Mouse (Mus musculus): ENCODE measurements around the gene Chchd1.

The Chchd1 gene

DNA sequence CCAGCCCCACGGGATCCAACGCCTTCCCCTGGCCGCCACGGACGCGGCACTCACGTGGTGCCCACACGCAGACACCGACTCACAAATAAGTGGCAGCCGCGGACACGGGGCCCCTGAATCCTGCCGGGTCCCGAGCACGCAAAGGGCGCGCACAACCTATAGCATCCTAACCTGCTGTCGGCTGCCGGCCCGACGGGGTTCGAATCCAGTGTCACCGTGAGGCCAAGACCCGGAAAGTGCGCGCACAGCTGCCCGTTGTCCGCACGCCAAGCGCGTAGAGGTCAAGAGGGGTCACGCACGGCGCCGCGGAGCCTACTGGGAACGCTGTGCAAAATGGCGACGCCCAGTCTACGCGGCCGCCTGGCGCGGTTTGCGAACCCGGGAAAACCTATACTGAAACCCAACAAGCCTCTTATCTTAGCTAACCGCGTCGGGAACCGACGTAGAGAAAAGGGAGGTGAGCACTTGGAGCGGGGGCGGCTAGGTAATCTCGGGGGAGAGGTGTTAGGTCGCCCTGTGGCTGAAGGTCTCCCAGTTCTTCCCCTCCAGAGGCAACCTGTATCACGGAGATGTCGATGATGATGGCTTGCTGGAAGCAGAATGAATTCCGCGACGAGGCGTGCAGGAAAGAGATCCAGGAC, at the start of gene Chchd1:
TSS of gene Chchd1 (plus strand) at position 266 of the 641 bp plus-strand sequence.
- peak; percentile 79 for DNase-seq (ENCODE audit: low spot score)

DNA sequence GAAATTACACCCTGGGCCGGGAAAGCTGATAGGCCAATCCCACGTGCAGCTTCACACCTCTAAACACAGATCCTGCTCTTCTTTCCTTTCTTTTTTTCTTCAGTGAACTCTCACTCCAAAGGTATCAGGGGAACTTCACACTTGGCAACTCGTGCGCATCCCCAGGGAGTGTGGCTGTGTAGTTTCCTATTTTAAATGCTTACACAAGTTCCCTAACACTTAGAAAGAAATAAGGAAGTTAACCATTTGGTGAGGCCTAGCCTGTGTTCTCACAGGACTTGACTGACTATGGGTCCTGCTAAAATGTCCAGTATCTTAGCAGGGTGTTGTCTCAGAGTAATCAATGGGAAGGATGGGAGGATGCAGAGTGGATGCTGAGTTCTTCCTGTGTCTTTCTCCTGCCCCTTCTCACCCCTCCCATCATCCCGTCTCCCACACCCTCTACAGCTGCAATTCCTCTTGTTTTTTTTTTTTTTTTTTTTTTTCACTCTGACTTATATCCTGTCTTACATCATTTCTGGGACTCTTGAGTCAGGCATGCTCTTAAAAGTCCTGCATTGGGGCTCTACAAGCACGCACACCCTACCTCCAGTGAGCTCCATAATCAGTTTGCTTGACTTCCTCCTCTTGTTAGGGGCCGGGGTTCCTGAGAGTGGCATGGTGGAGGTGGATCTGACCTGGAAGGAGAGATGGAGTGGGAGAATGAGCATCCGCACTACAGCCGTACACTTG, 48.0 kb upstream of the Chchd1 start:
- no peak for DNase-seq (ENCODE audit: low spot score)

DNA sequence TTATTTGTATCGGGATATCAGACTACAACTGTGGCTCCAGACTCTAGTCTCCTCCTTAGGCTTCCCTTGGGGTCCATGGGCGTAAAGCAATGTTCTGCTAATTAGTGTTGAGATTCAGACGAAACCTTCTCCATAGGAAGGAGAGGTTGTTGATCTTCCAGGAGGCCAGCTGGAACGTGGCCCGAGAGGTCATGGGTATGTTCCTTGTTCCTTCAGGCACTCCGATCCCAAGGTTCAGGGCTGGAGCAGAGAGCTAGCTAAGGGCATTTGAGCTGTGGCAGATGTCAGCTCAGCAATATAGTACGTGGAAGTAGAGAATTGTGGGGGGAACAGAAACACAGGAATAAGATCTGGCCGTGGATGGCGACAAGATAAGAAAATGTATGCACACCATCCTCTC, 47.1 kb upstream of the Chchd1 start:
- DNase-seq (ENCODE audit: low spot score) = no peak

DNA sequence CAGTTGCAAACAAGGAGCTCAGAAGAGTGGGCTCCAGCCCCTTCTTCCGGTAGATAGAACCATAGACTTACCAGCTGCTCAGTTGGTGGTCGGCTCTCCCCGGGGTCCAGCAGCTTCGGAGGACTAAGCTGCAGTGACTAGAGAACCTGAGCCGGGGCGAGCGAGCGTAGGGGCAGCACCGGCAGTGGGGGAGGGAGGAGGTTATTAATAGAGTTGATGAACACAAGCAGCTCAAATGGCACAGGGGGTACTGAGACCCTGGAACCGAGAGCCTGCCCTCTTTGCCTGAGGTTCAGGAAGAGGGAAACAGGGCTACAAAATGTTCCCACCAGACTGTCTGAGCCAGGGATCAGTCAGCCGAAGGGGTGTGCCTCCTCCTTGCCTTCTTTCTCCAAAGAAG, 46.4 kb upstream of the Chchd1 start, which contains the start of gene Myoz1:
TSS of gene Myoz1 (minus strand) at position 180 of the 400 bp plus-strand sequence.
- DNase-seq (ENCODE audit: low spot score) = no peak

DNA sequence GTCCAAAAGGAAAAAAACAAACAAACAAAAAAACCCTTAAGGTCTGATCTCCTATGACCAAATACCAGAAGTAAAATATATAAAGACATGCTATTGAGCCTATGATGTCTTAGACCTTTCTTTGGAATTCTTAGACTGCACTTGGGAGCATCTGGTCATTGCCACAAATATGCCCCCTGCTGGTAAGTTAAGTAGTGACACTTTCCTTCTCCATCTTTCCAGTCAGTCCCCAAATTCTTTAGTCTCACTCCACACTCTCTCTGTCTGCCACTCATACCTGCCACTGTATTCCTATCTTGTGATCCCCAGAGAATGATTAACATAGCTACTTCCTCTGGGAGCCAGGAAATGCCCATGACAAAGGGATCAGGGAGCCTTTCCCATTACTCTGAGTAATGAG, 44.5 kb upstream of the Chchd1 start:
- peak; percentile 62 for DNase-seq (ENCODE audit: low spot score)

DNA sequence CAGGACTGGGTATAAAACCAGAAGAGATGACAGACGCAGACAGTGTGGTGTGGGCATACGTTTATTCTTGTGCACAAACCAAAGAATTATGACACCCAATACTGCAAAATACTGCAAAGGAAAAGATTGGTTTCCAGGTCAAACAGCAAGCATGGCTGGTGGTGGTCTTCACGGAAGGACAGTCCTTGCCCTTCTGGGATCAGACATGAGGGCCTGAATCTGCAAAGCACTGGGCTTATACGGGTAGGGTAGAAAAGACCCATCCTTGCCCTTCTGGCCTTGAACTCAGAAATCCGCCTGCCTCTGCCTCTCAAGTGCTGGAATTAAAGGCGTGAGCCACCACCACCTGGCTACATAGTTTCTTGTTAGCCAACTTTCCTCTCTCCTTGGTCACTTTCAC, 43.9 kb upstream of the Chchd1 start:
- no peak for DNase-seq (ENCODE audit: low spot score)

DNA sequence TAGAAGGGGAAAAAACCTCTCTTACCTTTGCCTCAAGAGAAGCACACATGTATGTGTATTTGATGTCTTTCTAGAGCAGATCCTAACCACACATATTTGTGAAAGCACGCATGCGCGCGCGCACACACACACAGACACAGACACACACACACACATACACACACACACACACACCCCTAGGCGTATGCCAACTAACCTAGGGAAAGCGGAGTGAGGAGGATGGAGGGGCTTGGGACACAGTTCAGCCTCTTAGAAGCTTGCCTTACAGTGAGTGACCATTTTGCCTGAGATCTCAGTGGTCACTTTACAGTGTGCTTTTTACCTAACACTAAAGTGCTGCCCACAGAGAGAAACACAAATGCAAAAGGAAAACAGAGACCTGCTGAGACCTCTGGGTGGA, 43.1 kb upstream of the Chchd1 start:
- no peak for DNase-seq (ENCODE audit: low spot score)

DNA sequence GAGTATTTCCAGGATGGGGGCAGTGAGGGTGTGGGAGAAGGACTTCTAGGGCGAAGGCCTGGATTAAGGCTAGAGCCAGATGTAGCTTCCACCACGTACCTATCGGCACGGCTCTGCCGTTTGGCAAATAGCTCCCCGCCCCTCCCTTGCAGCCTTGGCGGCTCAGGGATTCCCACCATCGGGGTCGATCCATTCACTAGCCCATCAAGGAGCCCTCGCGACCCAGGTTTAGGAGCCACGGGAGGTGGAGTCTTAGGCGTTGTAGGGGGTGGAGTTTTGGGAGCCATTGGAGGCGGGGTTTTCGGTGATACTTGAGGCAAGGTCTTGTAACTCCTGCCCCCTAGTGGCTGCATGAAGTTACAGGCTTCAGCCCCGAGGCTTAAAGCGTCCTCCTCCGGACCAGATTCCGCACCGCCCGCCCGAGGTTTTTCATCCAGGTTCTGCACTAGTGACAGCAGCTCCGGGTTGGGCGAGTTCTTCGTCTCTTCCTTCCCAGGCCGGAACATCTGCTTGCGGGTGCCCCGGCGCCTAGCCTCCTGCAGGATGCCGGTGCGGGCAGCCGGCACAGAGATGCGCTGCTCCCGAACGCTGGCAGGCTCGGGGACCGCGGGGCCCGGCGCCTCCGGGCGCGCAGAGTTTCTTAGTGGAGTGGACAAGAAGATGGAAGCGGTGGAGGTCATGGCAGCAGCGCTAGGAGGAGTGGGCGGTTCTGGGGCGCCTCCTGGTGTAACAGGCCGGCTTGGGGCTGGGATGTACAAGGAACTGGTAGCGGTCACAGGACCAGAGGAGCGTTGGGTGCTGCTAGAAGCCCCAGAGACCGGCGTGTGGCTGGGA, 41.8 kb upstream of the Chchd1 start:
- peak; percentile 95 for DNase-seq (ENCODE audit: low spot score)

DNA sequence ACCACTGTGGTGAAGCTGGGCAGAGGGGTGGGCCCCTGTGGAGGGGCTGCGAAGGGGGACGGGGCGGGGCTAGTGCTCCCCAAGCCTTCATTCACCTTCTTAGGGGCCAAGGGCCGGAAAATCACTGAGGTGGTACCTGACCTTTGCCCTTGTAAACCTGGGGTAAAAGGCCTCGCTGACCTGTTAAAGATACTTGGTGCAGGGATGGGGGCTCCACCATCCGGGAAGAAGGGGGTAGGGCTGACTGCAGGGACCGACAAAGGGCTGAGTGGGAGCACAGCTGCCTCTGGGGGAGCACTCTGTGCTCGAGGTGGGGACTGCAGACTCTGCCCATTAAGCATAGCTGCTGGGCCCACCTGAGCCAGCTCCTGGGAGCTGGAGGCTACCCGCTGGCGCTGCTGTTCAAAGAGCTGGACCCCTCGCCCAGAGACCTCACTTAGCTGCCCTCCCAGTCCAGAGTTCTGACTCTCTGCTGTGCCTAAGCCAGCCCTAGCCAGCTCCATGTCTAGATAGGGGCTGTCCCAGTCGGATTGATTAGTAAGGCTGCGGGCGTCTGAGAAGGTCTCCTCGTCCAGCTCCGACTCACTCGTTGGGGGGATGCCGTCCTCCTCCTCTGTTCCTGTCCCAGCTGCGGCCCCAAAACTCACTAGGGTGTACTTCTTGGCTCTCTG, 41.0 kb upstream of the Chchd1 start:
- DNase-seq (ENCODE audit: low spot score) = no peak

DNA sequence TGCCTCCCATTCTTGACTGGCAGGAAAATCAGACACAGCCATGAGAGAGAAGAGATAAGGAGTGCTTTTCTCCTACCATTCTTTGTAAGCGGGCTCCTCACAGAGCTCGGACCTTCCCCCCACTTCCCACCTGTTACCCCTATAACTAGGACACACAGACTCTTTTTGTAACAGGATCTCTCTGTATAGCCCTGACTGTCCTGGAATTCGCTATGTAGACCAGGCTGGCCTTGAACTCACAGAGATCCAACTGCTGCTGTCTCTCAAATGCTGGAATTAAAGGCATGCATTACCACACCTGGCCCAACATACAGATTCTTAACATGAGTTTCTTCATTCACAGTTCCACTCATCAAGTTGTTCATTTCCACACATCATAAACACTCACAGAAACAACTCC, 40.1 kb upstream of the Chchd1 start:
- no peak for DNase-seq (ENCODE audit: low spot score)

DNA sequence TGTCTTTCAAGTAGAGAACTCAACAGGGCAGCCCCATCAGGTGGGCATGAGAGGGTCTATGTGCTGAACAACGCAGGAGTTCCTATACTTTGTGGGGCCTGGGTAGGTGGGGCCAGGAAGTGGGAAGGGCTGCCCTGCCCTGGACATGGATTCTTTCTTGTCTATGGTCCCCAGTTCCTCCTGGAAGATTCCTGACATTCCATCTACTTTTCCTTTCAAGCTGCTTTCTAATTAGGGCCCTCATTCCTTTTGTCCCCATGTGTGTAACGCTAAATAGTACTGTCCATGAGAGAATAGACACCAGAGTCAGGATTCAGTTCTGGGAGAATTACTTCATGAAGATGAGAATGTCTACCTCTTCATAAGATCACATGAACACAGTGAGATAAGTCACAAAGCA, 39.2 kb upstream of the Chchd1 start:
- DNase-seq (ENCODE audit: low spot score) = no peak

DNA sequence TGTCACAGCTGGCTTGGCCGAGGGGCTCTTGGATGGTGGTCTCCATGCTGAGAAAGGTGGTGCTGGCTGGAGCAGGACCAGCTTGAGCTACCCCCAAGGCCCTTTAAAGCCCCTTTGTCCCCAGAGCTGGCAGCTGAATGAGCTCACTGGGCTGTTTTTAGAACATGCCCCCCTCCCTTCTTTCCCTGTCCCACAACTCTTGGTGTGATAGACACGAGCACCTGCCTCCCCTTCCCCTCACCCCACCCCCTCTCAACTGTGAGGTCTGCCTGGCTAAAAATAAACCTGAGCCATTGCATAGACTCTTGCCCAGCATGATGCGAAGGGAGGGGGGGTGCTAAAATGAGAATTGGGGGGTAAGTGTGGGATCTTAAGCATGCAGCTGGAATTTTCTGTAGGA, 38.4 kb upstream of the Chchd1 start:
- no peak for DNase-seq (ENCODE audit: low spot score)

DNA sequence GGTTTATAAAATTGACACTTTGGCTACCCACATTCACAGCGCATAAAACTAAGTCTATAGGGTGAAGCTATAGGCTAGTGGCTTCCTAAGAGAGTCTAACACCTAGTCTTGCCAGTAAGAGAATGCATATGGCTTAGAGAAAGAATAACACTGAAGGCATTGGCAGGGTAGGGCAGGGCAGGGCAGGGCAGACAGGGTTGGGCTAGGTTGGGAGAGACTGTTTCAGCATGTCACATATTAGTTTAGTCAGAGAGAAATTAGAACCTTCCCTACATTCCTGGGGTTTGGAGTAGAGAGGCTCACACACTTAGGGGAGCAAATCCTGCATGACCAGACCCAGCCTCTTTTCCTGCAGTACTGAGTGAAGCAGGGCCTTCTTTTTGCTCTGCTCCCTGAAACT, 35.3 kb upstream of the Chchd1 start:
- no peak for DNase-seq (ENCODE audit: low spot score)

DNA sequence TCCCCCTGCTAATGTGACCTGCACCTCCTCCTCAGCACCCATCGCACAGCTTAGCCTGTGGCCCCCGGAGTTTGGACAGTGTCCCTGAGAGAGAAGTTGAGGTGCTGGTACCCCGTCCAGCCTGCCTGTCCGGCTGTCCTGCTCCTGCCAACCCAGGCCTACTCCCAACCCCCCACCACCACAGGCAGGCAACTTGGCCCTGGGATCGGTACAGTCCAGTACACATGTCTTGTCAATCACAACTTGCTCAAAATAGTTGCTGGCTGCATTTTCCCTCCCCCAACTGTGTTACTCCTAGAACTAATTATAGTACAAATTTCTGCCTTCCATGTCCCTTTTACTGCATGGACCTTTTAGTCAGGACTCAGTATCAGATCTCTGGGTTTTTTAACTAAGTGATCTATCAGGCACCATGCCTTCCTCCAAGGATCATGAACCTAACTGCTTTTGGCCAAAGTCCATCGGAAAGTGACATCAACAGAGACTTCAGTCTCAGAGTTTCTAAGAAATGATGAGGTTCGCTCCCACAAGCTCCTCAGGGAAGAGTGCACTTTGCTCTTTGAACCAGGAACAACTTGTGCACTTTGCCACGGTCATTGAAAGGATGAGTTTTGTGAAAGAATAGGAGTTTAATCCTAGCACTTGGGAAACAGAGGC, 34.5 kb upstream of the Chchd1 start, which contains the start of gene Synpo2l:
TSS of gene Synpo2l (minus strand) at position 201 of the 657 bp plus-strand sequence.
- peak; percentile 53 for DNase-seq (ENCODE audit: low spot score)

DNA sequence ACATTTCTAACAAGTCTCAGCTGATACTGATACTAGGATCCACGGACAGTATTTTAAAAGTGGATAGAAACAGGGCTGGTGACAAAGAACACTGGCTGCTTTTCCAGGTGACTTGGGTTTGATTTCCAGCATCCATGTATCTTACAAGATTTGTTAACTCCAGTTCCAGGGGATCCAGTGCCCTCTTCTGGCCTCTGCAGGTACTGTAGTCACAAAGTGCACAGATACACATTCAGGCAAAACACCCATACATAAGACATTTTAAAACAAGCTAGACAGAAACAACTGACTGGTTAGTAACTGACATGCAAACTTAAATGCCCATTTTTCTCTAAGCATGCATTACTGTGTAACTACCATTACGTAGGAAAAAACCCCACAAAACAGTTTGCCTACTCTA, 29.8 kb upstream of the Chchd1 start:
- DNase-seq (ENCODE audit: low spot score) = peak; percentile 57

DNA sequence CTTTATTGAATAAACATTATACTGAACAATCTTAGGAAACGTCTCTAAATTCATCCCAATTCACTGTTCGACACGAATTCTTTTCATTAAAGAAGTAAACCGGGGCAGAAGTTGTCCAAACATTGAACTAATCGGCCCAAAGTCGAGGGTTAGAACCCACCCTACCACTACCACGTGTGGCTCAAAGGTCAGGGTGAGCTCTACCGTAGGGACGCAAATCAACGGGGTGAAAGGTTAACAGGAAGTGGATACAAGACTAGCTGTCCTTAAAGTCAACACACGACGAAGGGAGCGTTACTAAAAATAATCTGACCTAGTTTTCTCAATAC, 29.1 kb upstream of the Chchd1 start:
- no peak for DNase-seq (ENCODE audit: low spot score)

DNA sequence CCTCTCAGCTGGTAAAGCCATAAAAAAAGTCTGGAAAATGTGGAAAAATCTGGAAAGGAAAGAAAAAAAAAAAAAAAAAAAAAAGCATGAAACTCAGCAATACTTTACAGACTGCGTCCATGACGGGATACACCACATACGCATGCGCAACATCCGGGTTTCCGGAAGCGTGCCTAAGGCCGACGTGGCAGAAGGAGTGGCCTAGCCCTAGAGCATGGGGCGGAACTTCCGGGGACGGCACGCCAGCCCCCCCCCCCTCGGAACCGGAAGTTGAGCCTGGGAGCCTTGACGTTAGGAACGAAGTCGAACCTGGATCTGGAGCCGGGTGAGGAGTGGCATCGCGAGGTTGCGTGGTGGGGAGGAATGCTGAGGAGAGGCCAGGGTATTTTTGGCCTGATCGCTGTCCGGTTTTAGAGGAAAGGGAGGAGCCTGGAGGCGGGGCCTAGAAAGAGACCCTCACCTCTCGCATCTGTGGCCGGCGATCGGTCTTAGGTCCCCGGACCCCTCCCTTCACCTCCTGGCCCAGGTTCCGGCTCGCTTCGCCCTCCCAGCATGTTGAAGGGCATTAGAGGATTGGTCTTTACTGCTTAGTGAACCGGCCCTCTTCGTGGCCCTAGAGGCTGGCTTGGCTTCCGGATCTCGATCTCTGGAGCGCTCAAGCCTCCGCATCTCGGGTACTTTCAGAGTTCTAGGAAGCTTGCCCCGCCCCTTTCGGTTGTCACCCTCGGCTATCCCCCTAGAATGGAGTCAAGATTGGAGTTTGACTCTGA, 28.6 kb upstream of the Chchd1 start, which contains the start of gene Sec24c:
TSS of gene Sec24c (plus strand) at position 245 of the 770 bp plus-strand sequence.
- peak; percentile 98 for DNase-seq (ENCODE audit: low spot score)

DNA sequence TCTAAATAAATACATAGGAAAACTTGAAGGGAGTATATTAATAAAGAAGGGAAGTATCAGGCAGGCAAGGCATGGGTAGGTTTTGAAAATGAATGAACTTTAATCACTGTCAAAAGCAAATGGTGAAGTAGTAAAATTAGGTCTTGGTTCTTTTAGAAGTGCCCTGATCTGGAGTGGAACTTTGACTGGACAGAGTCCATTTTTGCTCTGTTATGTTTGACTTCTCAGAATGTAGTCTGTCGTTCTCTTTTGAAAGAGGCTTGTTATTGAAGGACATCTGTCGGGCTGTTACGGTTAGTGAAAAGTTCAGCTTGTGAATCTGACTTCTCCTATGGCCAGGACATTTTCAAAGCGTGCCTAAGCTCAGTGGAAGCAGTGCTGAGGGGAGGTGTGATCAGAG, 24.9 kb upstream of the Chchd1 start:
- no peak for DNase-seq (ENCODE audit: low spot score)

DNA sequence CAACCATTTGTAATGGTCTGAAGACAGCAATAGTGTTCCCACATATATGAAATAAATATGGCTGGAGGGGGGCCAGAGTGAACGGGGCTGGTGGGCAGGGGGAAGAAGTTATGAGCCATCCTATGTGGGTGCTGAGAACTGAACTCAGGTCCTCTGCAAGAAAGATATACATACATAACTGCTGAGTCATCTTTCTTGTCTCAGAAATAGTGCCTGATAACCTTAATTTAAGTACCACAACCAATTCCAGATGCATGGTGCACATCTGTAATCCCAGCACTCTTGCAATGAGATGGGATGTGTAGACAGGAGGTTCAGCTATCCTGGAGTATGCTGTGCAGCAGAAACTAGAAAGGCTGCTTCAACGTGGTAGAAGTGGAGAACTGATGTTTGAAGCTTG, 21.1 kb upstream of the Chchd1 start:
- no peak for DNase-seq (ENCODE audit: low spot score)

DNA sequence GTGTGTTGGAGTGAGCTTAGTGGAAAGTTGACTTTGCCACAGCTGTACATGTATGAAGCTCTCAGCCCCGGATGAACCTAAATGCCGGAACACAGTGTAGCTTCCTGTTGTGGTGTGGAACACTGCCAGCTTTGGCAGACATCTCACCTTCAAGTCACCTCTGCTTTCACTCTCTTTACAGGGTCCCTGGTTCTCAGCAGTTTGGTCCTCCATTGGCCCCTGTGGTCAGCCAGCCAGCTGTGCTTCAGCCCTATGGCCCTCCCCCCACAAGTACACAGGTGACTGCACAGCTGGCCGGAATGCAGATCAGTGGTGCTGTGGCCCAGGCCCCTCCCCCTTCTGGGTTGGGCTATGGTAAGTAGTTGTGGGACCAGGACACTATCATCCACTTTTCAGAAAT, 20.3 kb upstream of the Chchd1 start:
- no peak for DNase-seq (ENCODE audit: low spot score)

DNA sequence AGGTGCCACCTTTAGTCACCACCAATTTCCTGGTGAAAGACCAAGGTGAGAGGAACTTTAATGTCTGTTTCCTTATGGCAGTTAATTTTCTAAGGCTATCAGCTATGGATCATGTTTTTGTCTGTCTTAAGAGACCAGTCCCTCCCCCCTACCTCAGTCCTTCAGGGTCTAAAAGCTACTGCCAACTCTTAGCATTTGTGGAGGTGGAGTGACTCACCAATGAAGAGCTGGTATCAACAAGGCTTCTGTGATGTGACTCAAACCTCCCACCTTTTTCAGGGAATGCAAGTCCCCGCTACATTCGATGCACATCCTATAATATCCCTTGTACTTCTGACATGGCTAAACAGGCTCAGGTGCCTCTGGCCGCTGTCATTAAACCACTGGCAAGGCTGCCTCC, 16.2 kb upstream of the Chchd1 start:
- no peak for DNase-seq (ENCODE audit: low spot score)
